Mouse (Mus musculus): ENCODE data around the gene Ankrd40. TPM values are rescaled to one million over a fixed set of nuclear protein-coding genes. Genes with fewer than 3 reads are reported as not detected.

Ankrd40 gene
- polyA plus RNA-seq, 2 experiments = 5.5 to 12.6 TPM

DNA sequence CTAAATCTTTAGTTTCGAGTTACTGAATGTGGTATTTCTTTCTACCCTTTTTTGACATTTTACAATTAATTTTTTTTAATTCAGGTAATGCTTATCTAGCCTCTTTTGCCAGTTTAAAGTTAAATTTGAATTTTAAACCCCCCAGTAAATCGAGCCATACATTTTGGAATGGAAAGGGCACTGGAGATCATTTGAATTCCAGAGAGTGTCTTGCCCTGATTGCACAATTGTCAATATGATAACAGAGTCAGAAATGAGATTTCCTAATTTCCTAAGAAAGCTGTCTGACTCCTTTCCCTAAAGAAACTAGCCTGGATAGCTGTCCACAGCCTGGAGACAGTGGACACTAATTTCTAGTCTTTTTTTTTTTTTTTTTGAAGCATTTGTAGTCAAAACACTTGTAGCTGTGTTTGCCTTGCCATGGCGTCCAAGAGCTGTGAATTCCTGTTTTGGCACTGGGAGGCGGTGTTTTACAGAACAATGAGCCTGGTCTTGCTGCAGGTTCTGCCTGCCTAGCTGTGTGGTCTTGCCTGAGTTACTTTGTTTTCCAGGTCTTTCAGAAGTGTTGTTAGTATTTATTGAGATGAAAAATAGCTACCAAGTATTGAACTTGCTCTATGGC is 1.6 kb downstream of the Ankrd40 start:
- Histone ChIP-seq H3K27ac (no peak overlapping the region), H3K4me1 (replicated peaks; ENCODE audit: control insufficient read depth in 2 of 2, insufficient read depth in 2 of 2, low read length in 1 of 2) (peaks cover 31 to 36% of the 10 kb centered on the region in 2 experiments), H3K4me2 (ENCODE audit: low read depth) (peak overlapping the region; percentile 86), H3K4me3 (ENCODE audit: insufficient read depth in 1 of 2, low read depth in 2 of 2, low read length in 2 of 2) (no peak overlapping the region), H3K36me3 (replicated peaks; ENCODE audit: control insufficient read depth, insufficient read depth, low read depth) (no peaks in the 10 kb centered on the region), H3K9ac (replicated peaks) (no peak overlapping the region), H3K27me3 (ENCODE audit: control insufficient read depth, insufficient read depth, low read length) (no peaks in the 10 kb centered on the region), H3K9me3 (ENCODE audit: control insufficient read depth, low read length) (no peaks in the 10 kb centered on the region)
- ATAC-seq (ENCODE audit: insufficient read depth) (no peak), DNase-seq (ENCODE audit: low read depth in 3 of 3, low spot score in 3 of 3) (peak in 1 of 3 experiments; percentile 26)
- TF ChIP-seq EP300 (IDR thresholded peaks at IDR 0.05; ENCODE audit: low read depth) (no peak), CTCF (IDR thresholded peaks at IDR 0.05; ENCODE audit: low read depth) (peak; percentile 66)
- 55% methylated on average over 4 of the region's 4 CpGs for WGBS (ENCODE audit: insufficient replicate concordance)

DNA sequence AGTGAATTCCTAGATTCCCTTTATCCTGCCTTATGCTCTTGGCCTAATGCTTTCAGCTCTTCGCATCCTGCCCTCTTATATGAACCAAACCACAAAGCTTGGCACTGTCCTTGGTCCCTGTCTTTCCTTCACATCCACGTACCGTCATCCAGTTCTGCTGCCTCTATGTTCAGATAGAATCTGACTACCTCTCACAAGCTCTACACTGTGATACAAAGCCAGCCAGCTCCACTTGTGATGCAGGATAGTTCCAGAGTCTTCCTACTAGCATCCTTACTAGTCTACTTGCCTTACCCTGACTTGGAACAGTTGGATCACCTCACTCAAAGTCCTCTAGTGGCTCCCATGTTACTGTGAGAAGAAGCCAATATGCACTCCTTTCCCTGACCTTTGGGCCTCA is 2.4 kb downstream of the Ankrd40 start:
- Histone ChIP-seq H3K9me3 (ENCODE audit: control insufficient read depth, low read length) (no peaks in the 10 kb centered on the region), H3K27me3 (ENCODE audit: control insufficient read depth, insufficient read depth, low read length) (no peaks in the 10 kb centered on the region), H3K36me3 (replicated peaks; ENCODE audit: control insufficient read depth, insufficient read depth, low read depth) (no peaks in the 10 kb centered on the region), H3K4me1 (replicated peaks; ENCODE audit: control insufficient read depth in 2 of 2, insufficient read depth in 2 of 2, low read length in 1 of 2) (peaks cover 37 to 40% of the 10 kb centered on the region in 2 experiments), H3K27ac (no peak overlapping the region; the same call in 1 of the 2 replicates), H3K9ac (replicated peaks) (peak overlapping the region; percentile 5; the same call in 1 of the 2 replicates), H3K4me3 (ENCODE audit: insufficient read depth in 1 of 2, low read depth in 2 of 2, low read length in 2 of 2) (no peak overlapping the region), H3K4me2 (ENCODE audit: low read depth) (no peak overlapping the region)
- 92% methylated on average over 3 of the region's 3 CpGs for WGBS (ENCODE audit: insufficient replicate concordance)
- DNase-seq (ENCODE audit: low read depth in 3 of 3, low spot score in 3 of 3) (no peak), ATAC-seq (ENCODE audit: insufficient read depth) (no peak)
- no peak for TF ChIP-seq CTCF (IDR thresholded peaks at IDR 0.05; ENCODE audit: low read depth)
- no peak for TF ChIP-seq EP300 (IDR thresholded peaks at IDR 0.05; ENCODE audit: low read depth)

DNA sequence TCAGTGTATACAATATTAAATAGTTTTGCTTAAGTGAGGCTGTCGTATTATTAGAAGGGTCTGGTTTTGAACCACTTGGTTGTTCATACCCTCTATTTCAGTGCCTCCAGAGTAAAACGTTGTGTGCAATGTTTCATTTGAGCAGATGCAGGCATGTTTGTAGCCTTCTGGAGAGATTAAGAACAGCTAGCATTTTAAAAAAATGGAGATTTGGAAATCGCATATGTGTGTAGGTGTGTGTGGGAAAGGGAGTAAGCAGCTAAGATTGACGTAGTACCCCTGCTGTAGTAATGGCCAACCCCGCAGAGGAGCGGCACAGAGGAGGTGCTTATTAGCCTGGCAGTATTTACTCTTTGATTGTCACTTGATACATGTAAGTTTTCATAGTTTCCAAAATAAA is 4.9 kb downstream of the Ankrd40 start:
- peaks cover 32 to 37% of the 10 kb centered on the region in 2 experiments for H3K4me1 ChIP-seq (replicated peaks; ENCODE audit: control insufficient read depth in 2 of 2, insufficient read depth in 2 of 2, low read length in 1 of 2)
- H3K36me3 ChIP-seq (replicated peaks; ENCODE audit: control insufficient read depth, insufficient read depth, low read depth) = no peaks in the 10 kb centered on the region; the same call in 1 of the 2 replicates
- TF ChIP-seq EP300 (IDR thresholded peaks at IDR 0.05; ENCODE audit: low read depth) (no peak), CTCF (IDR thresholded peaks at IDR 0.05; ENCODE audit: low read depth) (no peak)
- H3K27ac ChIP-seq = no peak overlapping the region
- no peak overlapping the region for H3K9ac ChIP-seq (replicated peaks)
- no peak for ATAC-seq (ENCODE audit: insufficient read depth)
- no peak overlapping the region for H3K4me3 ChIP-seq (ENCODE audit: insufficient read depth in 1 of 2, low read depth in 2 of 2, low read length in 2 of 2)
- H3K27me3 ChIP-seq (ENCODE audit: control insufficient read depth, insufficient read depth, low read length) = no peaks in the 10 kb centered on the region
- DNase-seq (ENCODE audit: low read depth in 3 of 3, low spot score in 3 of 3) = no peak
- 84% methylated on average over 6 of the region's 6 CpGs for WGBS (ENCODE audit: insufficient replicate concordance)
- H3K4me2 ChIP-seq (ENCODE audit: low read depth) = no peak overlapping the region
- H3K9me3 ChIP-seq (ENCODE audit: control insufficient read depth, low read length) = no peaks in the 10 kb centered on the region

DNA sequence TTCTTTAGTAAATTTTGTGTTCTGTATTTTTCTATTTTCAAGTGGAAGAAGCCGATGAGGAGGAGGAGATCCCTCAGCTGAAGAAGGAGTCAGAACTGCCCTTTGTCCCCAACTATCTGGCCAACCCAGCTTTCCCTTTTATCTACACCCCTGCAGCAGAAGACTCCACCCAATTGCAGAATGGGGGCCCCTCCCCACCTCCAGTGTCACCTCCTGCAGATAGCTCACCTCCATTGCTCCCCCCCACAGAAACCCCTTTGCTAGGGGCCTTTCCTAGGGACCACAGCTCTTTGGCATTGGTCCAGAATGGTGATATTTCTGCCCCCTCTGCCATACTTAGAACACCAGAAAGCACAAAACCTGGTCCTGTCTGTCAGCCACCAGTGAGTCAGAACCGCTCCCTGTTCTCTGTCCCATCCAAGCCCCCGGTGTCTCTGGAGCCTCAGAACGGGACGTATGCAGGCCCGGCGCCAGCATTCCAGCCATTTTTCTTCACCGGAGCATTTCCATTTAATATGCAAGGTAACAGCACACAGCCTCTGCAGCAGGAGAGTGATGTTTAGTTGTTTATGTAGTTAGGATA is 6.7 kb downstream of the Ankrd40 start:
- TF ChIP-seq EP300 (IDR thresholded peaks at IDR 0.05; ENCODE audit: low read depth) = peak; percentile 91
- TF ChIP-seq CTCF (IDR thresholded peaks at IDR 0.05; ENCODE audit: low read depth) = no peak
- ATAC-seq (ENCODE audit: insufficient read depth) (peak; percentile 98), DNase-seq (ENCODE audit: low read depth in 3 of 3, low spot score in 3 of 3) (peak; percentile 73 to 78 (median 77))
- peaks cover 26 to 34% of the 10 kb centered on the region in 2 experiments for H3K4me1 ChIP-seq (replicated peaks; ENCODE audit: control insufficient read depth in 2 of 2, insufficient read depth in 2 of 2, low read length in 1 of 2)
- H3K9me3 ChIP-seq (ENCODE audit: control insufficient read depth, low read length) = no peaks in the 10 kb centered on the region
- H3K9ac ChIP-seq (replicated peaks) = peak overlapping the region; percentile 57; the same call in 1 of the 2 replicates
- WGBS (ENCODE audit: insufficient replicate concordance) = 64% methylated on average over 8 of the region's 8 CpGs
- H3K27me3 ChIP-seq (ENCODE audit: control insufficient read depth, insufficient read depth, low read length) = no peaks in the 10 kb centered on the region
- peak overlapping the region; percentile 59 for H3K27ac ChIP-seq
- peak overlapping the region; percentile 2 to 19; a peak in 2 of 4 replicates for H3K4me3 ChIP-seq (ENCODE audit: insufficient read depth in 1 of 2, low read depth in 2 of 2, low read length in 2 of 2)
- H3K4me2 ChIP-seq (ENCODE audit: low read depth) = peak overlapping the region; percentile 60
- peaks cover 4% of the 10 kb centered on the region for H3K36me3 ChIP-seq (replicated peaks; ENCODE audit: control insufficient read depth, insufficient read depth, low read depth)

DNA sequence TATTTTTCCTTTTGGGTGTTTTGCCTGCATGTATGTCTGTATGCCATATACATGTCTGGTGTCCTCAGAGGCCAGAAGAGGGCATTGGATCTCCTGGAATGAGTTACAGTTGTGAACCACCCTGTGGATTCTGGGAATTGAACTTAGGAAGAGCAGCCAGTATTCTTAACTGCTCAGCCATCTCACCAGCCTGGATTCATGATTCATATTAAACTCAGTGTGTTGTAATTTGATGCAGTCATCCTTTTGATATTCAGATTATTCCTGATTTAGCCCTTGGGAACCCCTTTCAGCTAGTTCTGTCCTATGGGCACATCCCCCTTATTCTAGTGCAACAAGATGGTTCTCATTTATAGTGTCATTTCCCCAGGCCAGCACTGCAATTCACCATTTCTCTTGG is 8.8 kb downstream of the Ankrd40 start:
- H3K4me1 ChIP-seq (replicated peaks; ENCODE audit: control insufficient read depth in 2 of 2, insufficient read depth in 2 of 2, low read length in 1 of 2) = peaks cover 26 to 32% of the 10 kb centered on the region in 2 experiments
- peaks cover 7% of the 10 kb centered on the region for H3K36me3 ChIP-seq (replicated peaks; ENCODE audit: control insufficient read depth, insufficient read depth, low read depth)
- H3K9me3 ChIP-seq (ENCODE audit: control insufficient read depth, low read length) = no peaks in the 10 kb centered on the region
- no peak overlapping the region for H3K27ac ChIP-seq
- DNase-seq (ENCODE audit: low read depth in 3 of 3, low spot score in 3 of 3) (no peak), ATAC-seq (ENCODE audit: insufficient read depth) (no peak)
- TF ChIP-seq EP300 (IDR thresholded peaks at IDR 0.05; ENCODE audit: low read depth) = no peak
- TF ChIP-seq CTCF (IDR thresholded peaks at IDR 0.05; ENCODE audit: low read depth) = no peak
- H3K9ac ChIP-seq (replicated peaks) = no peak overlapping the region
- H3K27me3 ChIP-seq (ENCODE audit: control insufficient read depth, insufficient read depth, low read length) = no peaks in the 10 kb centered on the region
- no peak overlapping the region for H3K4me2 ChIP-seq (ENCODE audit: low read depth)
- H3K4me3 ChIP-seq (ENCODE audit: insufficient read depth in 1 of 2, low read depth in 2 of 2, low read length in 2 of 2) = no peak overlapping the region
